Mouse (Mus musculus): ENCODE measurements at regions not wholly inside any gene's neighbourhood (a gene's known extent, or its start where the extent isn't known, plus 50 kb on each side); places are given as distances from the start of the nearest gene placed in this dataset.

GRCm38 (mm10) chr10:24534901-24535300, 60.3 kb upstream of the Ccn2 start:
- TF ChIP-seq CTCF (IDR thresholded peaks at IDR 0.05; ENCODE audit: insufficient read depth, low read depth, low read length) = no peak
- TF ChIP-seq POLR2A (IDR thresholded peaks at IDR 0.05; ENCODE audit: insufficient read depth, low read depth, low read length) = no peak
